Mouse (Mus musculus) liver, embryonic 16.5 days (tissue): ENCODE results near the gene Asnsd1. TPM values are rescaled to one million over a fixed set of nuclear protein-coding genes. Genes with fewer than 3 reads are reported as not detected.
"Not testable (repeated sequence)": the region's sequence is repeated elsewhere in the genome, so short reads cannot be mapped to it uniquely, and the experiment has no call there.

Experiments
- ATAC-seq: fragments of 200-750 bp; cut with Nextera tagmentation; 2 replicates; pipeline ENCODE4 v1.8.0; 2017; ENCODE audit warnings: low read depth, mild to moderate bottlenecking, moderate number of reproducible peaks, moderate library complexity
- H3K27ac ChIP-seq: fragments of 300-500 bp; sonication (generic); 2 replicates; pipeline ENCODE4 v1.5.1; 2014; ENCODE audit warnings: mild to moderate bottlenecking, low read length
- H3K27me3 ChIP-seq: fragments of 300-500 bp; sonication (generic); 2 replicates; pipeline ENCODE4 v1.6.1; 2014; ENCODE audit warnings: low read depth, low read length, mixed read lengths; ENCODE audit not compliant: control insufficient read depth, insufficient read depth
- H3K36me3 ChIP-seq: fragments of 300-500 bp; sonication (generic); 2 replicates; pipeline ENCODE4 v1.6.1; 2014; ENCODE audit warnings: mild to moderate bottlenecking; ENCODE audit not compliant: control insufficient read depth, insufficient read depth
- H3K4me1 ChIP-seq: fragments of 300-500 bp; sonication (generic); 2 replicates; pipeline ENCODE4 v1.6.1; 2014; ENCODE audit warnings: low read depth, low read length, mixed read lengths; ENCODE audit not compliant: control insufficient read depth
- H3K4me2 ChIP-seq: fragments of 300-500 bp; sonication (generic); 2 replicates; pipeline ENCODE4 v1.6.1; 2014; ENCODE audit warnings: low read depth, low read length, mixed read lengths
- H3K4me3 ChIP-seq: fragments of 300-500 bp; sonication (generic); 2 replicates; pipeline ENCODE4 v1.5.1; 2014; ENCODE audit warnings: low read depth, mild to moderate bottlenecking, low read length
- H3K9ac ChIP-seq: fragments of 300-500 bp; sonication (generic); 2 replicates; pipeline ENCODE4 v1.6.1; 2014; ENCODE audit warnings: low read depth, low read length
- H3K9me3 ChIP-seq: fragments of 300-500 bp; sonication (generic); replicated peaks from 2 replicates; pipeline ENCODE4 v1.6.1; 2016; ENCODE audit warnings: low read length; ENCODE audit not compliant: control insufficient read depth
- whole genome bisulfite sequencing: fragments of 180-500 bp; shearing (Covaris S2); extraction: QIAGEN DNeasy Blood & Tissue Kit; methylation state at CpG from one replicate; pipeline ENCODE4 v1.1.7; 2014; ENCODE audit not compliant: insufficient replicate concordance; 5-methylcytosine and 5-hydroxymethylcytosine counted together
- polyA plus RNA-seq: library from polyadenylated mRNA; unstranded; fragments of >200 nt; fragmentation: Nextera tagmentation; extraction: Ambion mirVana; gene quantifications from 2 replicates; pipeline ENCODE4 v1.2.1, GENCODE M21; 2015

Asnsd1 gene
- 42.2 and 43.6 TPM in 2 replicates for polyA plus RNA-seq

GRCm38 (mm10) chr1:53352327-53353261 is at the start of gene Asnsd1, which contains the start of the genes Asdurf and Gm28551:
Gene Asnsd1, minus strand, starts transcription at chr1:53352752.
Gene Asdurf, minus strand, starts transcription at chr1:53352619.
Gene Gm28551, minus strand, starts transcription at chr1:53352667.
- Histone ChIP-seq H3K9me3 (no peaks in the 10 kb centered on the region), H3K4me3 (peak within 1 kb of the TSS; percentile 98), H3K4me1 (no peaks in the 10 kb centered on the region; the same call in 1 of the 2 replicates), H3K4me2 (peak within 1 kb of the TSS; percentile 70), H3K27ac (peak within 1 kb of the TSS; percentile 92), H3K27me3 (no peaks in the 10 kb centered on the region), H3K9ac (peak within 1 kb of the TSS; percentile 91), H3K36me3 (peaks cover 9% of the 10 kb centered on the region)
- peak; percentile 100 for ATAC-seq
- 0% methylated on average over 44 of the region's 44 CpGs for WGBS

GRCm38 (mm10) chr1:53393936-53394760 is 41.6 kb upstream of the Asnsd1 start:
- H3K9me3 ChIP-seq, H3K9ac ChIP-seq, H3K4me1 ChIP-seq, H3K4me3 ChIP-seq, ATAC-seq, H3K27ac ChIP-seq, H3K36me3 ChIP-seq, H3K27me3 ChIP-seq, H3K4me2 ChIP-seq: not testable (repeated sequence)
- 41% methylated on average over 21 of the region's 21 CpGs for WGBS

GRCm38 (mm10) chr1:53388762-53389161 is 36.2 kb upstream of the Asnsd1 start:
- H3K4me2 ChIP-seq: no peak overlapping the region

GRCm38 (mm10) chr1:53384085-53384688 is 31.6 kb upstream of the Asnsd1 start:
- Histone ChIP-seq H3K27ac (no peak overlapping the region), H3K9me3 (no peaks in the 10 kb centered on the region), H3K36me3 (no peaks in the 10 kb centered on the region), H3K4me3 (no peak overlapping the region), H3K4me2 (no peak overlapping the region), H3K27me3 (no peaks in the 10 kb centered on the region), H3K9ac (no peak overlapping the region), H3K4me1 (no peaks in the 10 kb centered on the region)
- WGBS: 63% methylated on average over 6 of the region's 6 CpGs
- no peak for ATAC-seq

More at GRCm38 (mm10) chr1:53388762-53389161, 36.2 kb upstream of the Asnsd1 start:
- 72% methylated on average over 10 of the region's 14 CpGs for WGBS
- ATAC-seq: no peak
- Histone ChIP-seq H3K9me3 (no peaks in the 10 kb centered on the region; the same call in 1 of the 2 replicates), H3K27me3 (no peaks in the 10 kb centered on the region), H3K27ac (no peak overlapping the region), H3K4me3 (no peak overlapping the region), H3K4me1 (no peaks in the 10 kb centered on the region), H3K36me3 (no peaks in the 10 kb centered on the region), H3K9ac (no peak overlapping the region)

GRCm38 (mm10) chr1:53377731-53378130 is 25.2 kb upstream of the Asnsd1 start:
- 44% methylated on average over 3 of the region's 3 CpGs for WGBS
- no peak for ATAC-seq
- no peaks in the 10 kb centered on the region for H3K9me3 ChIP-seq
- no peak overlapping the region for H3K4me2 ChIP-seq
- H3K9ac ChIP-seq: no peak overlapping the region
- H3K36me3 ChIP-seq: no peaks in the 10 kb centered on the region
- no peaks in the 10 kb centered on the region for H3K4me1 ChIP-seq
- H3K27me3 ChIP-seq: no peaks in the 10 kb centered on the region
- no peak overlapping the region for H3K27ac ChIP-seq
- H3K4me3 ChIP-seq: no peak overlapping the region

GRCm38 (mm10) chr1:53375965-53376364 is 23.4 kb upstream of the Asnsd1 start:
- H3K4me2 ChIP-seq, H3K4me1 ChIP-seq, H3K4me3 ChIP-seq, H3K9me3 ChIP-seq, H3K27ac ChIP-seq, H3K9ac ChIP-seq, H3K27me3 ChIP-seq, H3K36me3 ChIP-seq, ATAC-seq: not testable (repeated sequence)
- 66% methylated on average over 2 of the region's 2 CpGs for WGBS

GRCm38 (mm10) chr1:53358988-53359387 is 6.4 kb upstream of the Asnsd1 start:
- ATAC-seq: no peak
- Histone ChIP-seq H3K27ac (no peak overlapping the region), H3K9ac (no peak overlapping the region)

GRCm38 (mm10) chr1:53341071-53341470 is 11.5 kb downstream of the Asnsd1 start:
- Histone ChIP-seq H3K4me1 (peaks cover 2% of the 10 kb centered on the region), H3K9me3 (no peaks in the 10 kb centered on the region), H3K4me2 (no peak overlapping the region), H3K36me3 (peaks cover 5% of the 10 kb centered on the region), H3K27me3 (no peaks in the 10 kb centered on the region), H3K27ac (no peak overlapping the region), H3K4me3 (no peak overlapping the region), H3K9ac (no peak overlapping the region)
- no peak for ATAC-seq
- 84% methylated on average over 2 of the region's 2 CpGs for WGBS

More at GRCm38 (mm10) chr1:53358988-53359387, 6.4 kb upstream of the Asnsd1 start:
- Histone ChIP-seq H3K27me3 (no peaks in the 10 kb centered on the region), H3K9me3 (no peaks in the 10 kb centered on the region), H3K4me1 (no peaks in the 10 kb centered on the region), H3K4me2 (no peak overlapping the region), H3K4me3 (no peak overlapping the region), H3K36me3 (no peaks in the 10 kb centered on the region)
